Mouse (Mus musculus) monocyte, adult 5-6 weeks (primary cell): Measurements from ENCODE around the gene Fgf8. TPM values are rescaled to one million over a fixed set of nuclear protein-coding genes. Genes with fewer than 3 reads are reported as not detected.

Source experiments
- ATAC-seq: fragments of 153-309, 156-312 bp; replicated peaks from 2 replicates; pipeline ENCODE4 v1.8.0; 2017; ENCODE audit warnings: mild to moderate bottlenecking; ENCODE audit not compliant: low TSS enrichment, insufficient number of reproducible peaks, severe bottlenecking, poor library complexity, low FRiP score
- total RNA-seq: library from RNA; stranded (forward); fragments of 200-1000, 200-491, 200-594 nt; gene quantifications from 3 replicates; pipeline ENCODE4 v1.2.3, GENCODE M21; 2017

Gene Fgf8
- not detected in 3 replicates for total RNA-seq

GRCm38 (mm10) chr19:45742218-45742983, at the start of gene Fgf8:
Gene Fgf8 (minus strand): TSS chr19:45742915.
- ATAC-seq: no peak

- ATAC-seq: no peak
Observed at GRCm38 (mm10) chr19:45792404-45792803, 49.7 kb upstream of the Fgf8 start.

DNA sequence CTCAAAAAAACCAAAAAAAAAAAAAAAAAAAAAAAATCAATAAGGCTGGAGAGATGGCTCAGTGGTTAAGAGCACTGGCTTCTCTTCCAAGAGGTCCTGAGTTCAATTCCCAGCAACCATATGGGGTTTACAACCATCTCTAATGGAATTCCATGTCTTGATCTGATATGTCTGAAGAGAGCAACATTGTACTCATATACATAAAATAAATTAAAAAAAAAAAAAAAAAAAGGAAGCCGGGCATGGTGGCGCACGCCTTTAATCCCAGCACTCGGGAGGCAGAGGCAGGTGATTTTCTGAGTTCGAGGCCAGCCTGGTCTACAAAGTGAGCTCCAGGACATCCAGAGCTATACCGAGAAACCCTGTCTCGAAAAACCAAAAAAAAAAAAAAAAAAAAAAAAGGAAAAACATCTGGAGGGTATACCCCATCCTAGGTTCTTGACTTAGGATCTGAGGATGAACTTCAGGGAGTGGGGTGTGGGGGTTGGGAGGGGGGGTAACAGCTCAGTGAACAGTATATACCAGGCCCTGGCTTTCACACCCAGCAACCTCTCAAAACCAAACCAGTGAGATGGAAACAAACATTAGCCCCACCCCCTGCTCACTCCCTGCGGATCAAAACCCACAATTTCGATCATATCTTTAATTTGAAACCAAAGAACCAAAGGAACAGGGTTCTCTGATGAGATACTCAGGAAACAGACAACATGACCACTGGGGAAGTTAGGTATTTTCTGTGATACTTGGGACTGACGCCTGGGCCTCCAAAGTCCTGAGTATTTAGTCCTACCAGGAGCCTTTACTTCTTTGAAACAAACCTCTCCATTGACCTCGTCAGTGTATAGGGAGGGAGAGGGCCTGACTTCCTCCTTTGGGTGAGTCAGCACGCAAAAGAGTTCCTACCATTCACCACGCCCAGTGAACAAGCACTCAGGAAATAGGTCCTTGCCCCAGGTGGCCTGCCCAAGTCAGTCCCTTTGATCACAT, 47.5 kb upstream of the Fgf8 start:
- ATAC-seq: peak; percentile 94

- no peak for ATAC-seq
Observed at GRCm38 (mm10) chr19:45789365-45789764, 46.6 kb upstream of the Fgf8 start.

DNA sequence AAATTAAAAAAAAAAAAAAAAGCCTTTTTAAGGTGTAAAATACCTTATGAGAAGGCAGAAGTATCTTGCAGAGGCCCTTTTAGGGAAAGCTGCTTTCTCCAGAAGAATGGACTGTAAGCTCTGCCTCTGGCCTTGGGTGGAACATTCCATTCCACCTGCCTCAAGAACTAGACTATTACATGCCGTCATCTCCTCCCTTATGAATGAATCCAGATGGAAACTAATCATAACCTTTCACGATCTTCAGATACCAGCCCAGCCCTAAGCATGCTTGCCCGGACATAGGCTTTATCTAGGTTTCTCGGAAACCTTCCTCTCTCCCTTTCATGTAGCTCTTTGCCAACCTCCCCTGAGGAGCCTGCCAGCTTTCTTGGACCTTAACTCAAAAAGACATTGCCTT, 45.6 kb upstream of the Fgf8 start:
- no peak for ATAC-seq

GRCm38 (mm10) chr19:45787450-45787849, 44.7 kb upstream of the Fgf8 start:
- no peak for ATAC-seq

GRCm38 (mm10) chr19:45785470-45785869, 42.8 kb upstream of the Fgf8 start:
- ATAC-seq: no peak

DNA sequence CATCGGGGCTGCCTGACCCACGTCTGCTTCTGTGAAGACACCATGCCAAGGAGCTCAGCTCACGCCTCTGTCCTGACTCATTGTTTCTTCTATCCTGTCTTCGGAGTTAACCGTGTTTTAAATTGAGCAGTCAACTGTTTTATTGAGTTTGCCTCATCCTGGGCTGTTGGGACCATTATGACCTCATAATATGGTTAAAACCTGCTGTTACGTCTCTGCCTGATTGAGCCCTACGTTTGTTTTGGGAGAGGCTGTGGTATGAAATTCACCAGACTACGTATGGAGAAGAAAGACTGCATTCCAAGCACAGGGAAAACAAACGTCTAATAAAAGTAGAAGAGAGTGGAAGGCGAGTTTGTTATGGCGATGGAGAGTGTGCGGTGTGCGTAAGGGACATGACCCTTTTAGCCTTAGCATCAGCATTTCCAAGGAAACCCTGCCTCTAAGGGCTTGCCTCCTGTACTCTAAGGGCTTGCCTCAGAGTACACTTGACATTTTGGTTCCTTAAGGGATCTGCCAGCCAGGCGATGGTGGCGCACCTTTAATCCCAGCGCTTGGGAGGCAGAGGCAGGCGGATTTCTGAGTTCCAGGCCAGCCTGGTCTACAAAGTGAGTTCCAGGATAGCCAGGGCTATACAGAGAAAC, 41.3 kb upstream of the Fgf8 start:
- ATAC-seq: no peak

- ATAC-seq: peak; percentile 96
Observed at GRCm38 (mm10) chr19:45783181-45783932, 40.6 kb upstream of the Fgf8 start, which contains the start of gene Mgea5. Gene Mgea5 (minus strand): TSS chr19:45783837.

- ATAC-seq: peak; percentile 21; the same call in 1 of the 2 replicates
Observed at GRCm38 (mm10) chr19:45782315-45783001, 39.7 kb upstream of the Fgf8 start.

- ATAC-seq: no peak
Observed at GRCm38 (mm10) chr19:45781676-45782075, 39.0 kb upstream of the Fgf8 start.

GRCm38 (mm10) chr19:45780350-45780915, 37.7 kb upstream of the Fgf8 start:
- ATAC-seq: no peak

DNA sequence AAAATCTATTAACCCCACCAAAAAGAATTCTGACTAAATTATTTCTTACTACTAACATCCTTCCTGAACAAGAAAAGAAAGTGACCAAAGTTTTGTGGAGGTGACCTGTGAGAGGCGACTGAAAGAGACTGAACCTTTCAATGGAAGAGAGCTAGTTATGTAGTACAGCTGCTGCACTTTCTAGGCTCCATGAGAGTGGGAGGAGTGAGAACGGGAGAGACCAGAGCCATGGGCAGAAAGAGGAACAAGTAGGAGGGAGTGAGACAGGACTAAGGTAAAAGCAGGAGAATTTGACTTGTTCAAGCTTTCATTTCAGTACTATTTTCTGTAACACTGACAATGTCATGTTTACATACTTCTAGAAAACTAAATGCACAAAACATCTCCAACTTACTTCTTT, 32.8 kb upstream of the Fgf8 start:
- no peak for ATAC-seq

DNA sequence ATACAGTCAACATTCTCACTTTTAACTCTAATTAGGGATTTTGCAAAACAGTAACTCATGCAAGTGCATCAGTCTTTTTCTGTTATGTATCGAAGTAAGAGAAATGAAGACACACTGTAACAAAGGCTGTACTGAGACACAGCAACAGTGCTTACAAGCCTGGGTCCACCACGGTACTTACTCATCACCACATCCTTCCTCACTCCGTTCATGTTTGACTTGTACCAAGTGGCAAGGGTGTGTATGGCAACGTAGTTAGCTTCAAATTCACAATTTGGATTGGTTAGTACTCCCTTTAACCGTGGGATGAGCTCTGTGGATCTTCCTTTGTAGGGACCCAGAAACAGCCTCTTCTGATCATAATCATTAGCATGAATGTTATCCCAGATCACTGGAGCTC, 28.8 kb upstream of the Fgf8 start:
- ATAC-seq: no peak

DNA sequence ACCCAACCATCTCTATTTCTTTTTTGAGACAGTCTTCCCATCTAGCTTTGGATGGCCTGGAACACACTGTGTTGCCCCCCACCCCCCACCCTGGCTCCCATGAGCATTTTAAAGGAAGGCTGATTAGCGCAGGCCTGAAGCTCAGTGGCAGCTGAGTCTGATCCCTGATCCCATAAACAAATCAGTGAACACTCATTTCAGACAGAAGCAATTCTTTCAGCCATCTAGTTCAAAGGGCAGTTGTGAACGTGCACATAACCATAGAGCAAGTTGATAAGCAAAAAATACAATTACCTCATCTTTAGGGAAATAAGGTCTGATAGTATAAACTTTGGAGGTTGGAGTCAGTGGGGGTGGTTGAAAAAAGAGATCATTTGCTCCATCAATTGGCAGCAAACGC, 18.1 kb upstream of the Fgf8 start:
- no peak for ATAC-seq

DNA sequence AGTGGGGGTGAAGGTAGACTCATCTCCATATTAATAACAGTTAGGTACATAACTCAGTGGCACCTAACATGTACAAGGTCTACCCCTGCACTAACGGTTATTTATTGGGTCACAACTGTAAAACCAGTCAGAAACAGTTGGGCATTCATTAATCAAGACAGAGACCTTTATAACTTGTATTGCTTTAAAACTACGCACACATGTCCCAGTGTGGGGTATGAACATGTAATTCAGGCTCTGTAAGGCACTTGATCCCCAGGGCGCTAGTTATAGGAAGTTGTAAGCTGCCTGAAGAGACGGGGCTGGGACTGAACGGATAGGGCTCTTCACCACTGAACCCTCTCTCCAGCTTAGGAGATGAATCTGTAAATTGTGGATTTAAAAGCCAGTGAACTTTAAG, 16.0 kb upstream of the Fgf8 start:
- ATAC-seq: no peak

DNA sequence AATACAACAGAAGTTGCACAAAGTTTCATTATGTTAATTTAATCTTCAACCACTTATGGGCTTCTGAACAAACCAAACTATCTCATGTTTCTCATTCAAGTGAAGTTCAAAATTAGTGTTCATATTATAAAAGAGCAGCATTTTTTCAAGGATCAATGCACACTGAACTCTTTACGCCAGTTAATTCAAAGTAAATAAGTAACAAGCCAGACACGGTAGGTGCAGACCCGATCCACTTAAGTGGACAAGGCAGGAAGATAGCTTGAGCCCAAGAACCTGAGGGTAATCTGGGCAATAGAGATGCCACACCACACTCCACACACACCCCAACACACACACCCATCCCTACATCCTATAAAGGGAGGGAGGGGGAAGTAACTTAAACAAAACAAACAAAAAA, 10.8 kb upstream of the Fgf8 start:
- no peak for ATAC-seq

- ATAC-seq: no peak
Observed at GRCm38 (mm10) chr19:45751881-45752280, 9.2 kb upstream of the Fgf8 start.
